Mouse (Mus musculus) spleen, adult 12 weeks (tissue): Measurements from ENCODE around the gene Tecpr2.
A peak's percentile ranks its signal among the peaks of the same experiment; 100 is the strongest.
"Not testable (repeated sequence)": the region's sequence is repeated elsewhere in the genome, so short reads cannot be mapped to it uniquely, and the experiment has no call there.

Experiments
- DNase-seq: peaks from one replicate; pipeline ENCODE4 v3.0.0; 2022; ENCODE audit warnings: low spot score

Tecpr2 gene

DNA sequence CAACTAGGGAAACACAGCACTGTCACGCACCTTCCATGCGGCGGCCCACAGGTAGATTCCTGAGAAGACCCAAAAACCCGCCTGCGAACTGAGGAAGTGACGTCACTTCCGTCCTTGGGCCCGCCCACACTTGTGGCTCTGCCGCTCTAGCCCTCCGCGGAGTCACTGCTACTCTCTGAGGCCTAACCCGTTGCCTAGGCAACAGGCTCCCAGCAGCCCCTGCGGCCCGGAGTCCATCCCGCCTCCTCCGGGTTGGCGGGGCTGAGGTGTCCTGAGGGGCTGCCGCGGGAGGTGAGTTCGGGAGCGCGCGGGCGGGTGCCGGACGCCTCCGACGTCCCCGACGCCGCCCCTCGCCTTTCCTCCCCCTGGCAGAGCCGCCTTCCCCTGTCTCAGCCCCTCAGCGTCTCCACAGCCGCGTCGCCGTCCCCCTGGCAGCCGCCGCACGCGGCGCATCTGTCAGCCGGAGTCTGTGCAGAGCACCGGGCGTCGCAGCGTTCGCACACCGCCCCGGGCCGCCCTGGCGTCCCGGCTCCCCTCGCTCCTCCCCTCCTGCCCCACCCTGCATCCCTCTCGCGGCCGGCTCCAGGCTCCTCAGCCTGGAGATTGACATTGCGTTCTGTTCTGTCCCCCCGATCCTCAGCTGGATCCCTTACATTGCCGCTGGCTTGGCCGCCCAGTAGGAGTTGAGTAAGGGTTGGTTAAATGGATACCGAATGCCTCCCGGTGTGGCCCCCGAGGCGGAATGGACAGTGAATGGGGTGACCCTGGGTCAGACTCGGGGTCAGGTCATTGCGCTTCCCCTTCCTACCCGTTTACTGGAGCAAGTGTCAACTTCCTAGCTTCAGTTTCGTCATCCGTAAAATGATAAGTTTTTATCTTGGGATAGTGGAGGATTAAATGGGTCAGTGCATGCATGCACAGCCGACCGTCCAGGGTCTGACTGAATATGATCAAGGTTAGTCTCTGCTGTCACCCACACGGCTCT is at the start of gene Tecpr2, which contains the start of gene Cinp:
TSS of gene Tecpr2 (plus strand) at position 229 of the 985 bp plus-strand sequence.
TSS of gene Cinp (minus strand) at position 110 of the 985 bp plus-strand sequence.
- peak; percentile 92 for DNase-seq

DNA sequence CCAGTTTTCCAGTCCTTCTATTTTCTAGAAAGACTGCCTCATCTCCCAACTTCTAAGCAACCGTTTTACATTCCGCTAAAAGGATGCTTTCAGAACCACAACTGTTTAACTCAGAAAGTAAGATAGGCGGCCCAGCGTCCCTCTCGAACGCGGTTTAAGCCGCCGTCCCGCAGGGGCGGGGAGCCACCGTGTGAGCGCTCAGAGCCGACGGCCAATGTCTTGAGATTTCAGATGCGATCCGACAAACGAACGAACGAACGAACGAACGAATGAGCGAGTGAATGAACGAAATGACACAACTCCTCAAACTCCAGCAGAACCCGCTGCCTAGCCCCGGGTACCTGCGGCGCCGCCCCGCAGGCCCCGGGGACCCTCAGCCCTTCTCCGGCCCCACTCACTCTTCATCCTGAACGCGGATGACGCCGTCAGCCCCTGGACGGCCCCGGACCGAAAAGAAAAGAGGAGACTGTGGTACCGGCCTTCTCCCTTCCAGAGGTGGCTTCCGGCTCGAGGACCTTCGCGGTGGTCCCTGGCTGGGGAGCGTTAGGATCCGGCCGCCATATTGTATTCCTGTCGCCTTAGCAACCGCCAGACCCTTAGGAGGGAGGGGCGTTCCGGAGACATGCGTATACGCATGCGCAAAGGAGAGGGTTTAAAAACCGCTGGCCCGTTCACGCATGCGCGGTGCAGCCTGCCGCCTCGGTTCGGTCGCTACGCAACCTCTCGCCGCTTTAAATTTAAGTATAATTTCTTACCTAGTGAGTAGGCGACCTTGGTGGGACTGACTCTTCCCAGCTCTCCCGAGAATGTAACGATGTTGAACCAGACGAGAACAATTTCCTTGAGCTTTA is 48.5 kb upstream of the Tecpr2 start, which contains the start of gene Mok:
TSS of gene Mok (minus strand) at position 592 of the 851 bp plus-strand sequence.
- peak; percentile 90 for DNase-seq

DNA sequence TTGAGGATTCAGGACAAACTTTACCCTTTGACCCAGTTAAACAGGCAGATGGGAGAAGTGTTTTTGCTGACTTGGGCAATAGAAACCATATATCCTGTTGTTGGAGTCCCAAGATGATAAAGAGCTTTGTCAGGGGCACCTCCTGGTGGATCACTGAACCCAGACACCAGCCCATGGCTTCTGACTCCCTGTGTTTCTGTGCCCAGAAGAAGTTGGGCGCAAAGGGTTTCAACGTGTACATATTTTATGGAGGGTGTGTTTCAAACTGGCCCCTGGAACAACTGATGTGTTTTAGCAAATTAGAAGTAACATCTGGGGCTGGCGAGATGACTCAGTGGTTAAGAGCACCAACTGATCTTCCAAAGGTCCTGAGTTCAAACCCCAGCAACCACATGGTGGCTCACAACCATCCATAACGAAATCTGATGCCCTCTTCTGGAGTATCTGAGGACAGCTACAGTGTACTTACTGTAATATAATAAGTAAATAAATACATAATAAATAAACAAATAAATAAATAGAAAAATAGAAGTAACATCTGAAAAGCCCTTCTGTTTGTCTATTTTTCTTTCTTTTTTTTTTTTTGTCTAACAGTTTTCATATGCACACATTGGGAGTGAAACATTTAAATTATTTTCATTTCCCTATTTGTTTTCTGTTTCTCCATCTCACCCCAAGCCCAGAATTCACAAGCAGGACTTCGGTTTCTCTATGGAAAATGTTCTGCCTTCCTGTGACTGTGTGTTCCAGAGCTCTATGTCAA is 47.2 kb upstream of the Tecpr2 start:
- DNase-seq = no peak

DNA sequence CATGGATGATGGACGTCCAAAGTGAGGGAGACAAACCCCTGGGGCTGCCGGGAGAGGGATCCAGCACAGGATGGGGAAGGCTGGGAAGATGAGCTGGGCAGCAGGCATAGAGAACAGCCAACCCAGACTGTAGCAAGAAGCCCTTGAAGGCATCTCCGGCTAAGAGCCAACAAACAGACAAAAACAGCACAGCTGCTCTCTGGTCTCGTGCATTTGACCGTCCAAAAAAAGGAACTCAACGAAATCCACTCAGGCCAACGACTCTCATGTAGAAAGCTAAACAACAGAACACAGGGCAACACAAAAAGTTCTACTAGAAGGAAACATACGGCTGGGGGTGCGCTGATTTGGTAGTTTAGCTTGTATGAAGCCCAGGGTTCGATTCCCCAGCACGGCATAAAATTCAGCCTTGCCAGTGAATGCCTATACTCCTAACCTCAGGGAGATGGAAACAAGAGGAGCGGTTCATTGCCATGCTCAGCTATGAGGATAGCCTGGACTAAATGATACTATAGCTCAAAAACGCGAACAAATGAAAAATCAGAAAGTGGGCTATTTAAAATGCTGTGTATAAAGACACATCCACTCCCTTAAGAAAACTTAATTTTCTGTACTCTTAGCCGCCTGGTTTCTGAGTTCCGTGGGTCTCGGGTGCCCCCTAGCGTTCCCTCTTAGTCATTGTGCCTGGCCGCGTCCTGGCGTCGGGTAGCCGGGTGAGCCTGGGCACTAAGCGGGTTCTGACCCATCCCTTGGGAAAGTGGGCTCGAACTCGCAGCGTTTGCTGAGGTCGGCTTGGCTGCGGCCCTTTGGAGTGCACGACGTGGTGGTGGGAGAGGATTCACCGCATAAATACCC is 45.6 kb upstream of the Tecpr2 start:
- peak; percentile 83 for DNase-seq

DNA sequence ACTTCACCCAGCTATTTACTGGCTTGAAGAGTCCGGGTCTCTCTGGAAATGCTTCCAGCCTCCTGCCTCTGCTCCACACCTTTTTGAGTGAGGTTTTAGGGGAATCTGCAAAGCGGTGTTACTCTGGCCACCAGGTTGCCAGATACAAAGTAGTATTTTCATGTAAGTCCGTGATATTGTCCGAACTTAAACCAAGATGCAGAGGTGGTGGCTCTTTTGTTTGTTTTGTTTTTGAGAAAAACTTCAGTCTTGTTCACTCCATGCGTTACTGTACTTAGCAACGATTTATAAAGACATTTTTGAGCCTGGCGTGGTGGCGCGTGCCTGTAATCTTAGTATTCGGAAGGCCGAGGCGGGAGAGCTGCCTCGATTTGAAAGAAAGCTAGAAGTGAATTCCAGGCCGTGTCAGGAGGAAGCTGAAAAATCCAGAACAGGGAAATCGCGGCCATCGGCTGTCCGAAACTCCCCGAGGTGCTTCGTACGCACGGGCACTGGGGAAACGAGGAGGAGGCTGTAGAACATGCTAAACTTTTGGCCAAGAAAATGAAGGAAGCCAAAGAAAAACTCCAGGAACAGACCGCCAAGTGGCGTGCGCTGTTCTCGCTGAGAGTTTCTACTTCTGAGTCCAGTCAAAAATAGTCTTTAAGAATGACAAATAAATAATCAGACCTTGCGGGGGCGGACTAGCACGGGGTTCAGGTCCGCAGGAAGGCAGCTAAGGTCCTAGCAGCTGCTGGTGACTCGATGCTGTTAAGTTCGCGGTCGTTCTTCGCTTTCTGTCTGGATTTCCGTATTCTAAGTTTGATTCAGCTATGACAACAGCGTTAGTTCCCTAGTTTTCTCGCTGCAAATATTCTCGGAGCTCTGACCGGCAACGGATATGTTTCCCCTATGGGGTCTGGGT is 44.6 kb upstream of the Tecpr2 start:
- DNase-seq = no peak

DNA sequence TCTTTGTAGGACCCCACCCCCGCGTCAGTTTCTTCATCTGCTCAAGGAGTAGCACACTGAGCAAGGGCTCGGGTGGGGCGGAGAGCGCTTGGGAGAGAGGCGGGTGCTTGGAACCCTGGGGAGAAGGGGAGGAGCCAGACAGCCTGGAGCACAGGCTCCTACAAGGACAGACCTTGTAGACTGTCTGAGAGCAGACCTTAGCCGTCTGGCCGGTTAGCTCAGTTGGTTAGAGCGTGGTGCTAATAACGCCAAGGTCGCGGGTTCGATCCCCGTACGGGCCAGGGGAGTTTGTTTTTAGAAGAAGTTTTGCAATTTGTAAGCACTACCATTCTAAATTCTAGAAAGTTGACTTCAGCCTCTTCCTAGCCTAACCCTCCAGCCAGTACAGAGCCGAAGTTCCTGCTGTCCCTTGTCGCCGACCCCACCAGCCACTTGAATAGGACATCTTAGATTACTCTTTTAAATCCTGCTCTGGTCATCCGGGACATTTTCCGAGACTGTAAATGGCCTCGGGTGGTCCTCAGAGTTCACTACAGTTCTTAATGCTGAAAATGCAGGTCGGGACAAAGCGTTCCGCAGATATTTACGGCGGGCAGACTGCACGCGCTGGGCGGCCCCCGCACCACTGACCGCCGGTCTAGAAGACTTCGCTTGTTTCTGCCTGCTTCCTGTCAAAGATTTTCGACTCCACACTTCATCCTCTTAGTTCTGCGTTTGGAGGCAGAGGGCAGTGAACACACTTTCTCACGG is 43.8 kb upstream of the Tecpr2 start:
- DNase-seq = peak; percentile 92

DNA sequence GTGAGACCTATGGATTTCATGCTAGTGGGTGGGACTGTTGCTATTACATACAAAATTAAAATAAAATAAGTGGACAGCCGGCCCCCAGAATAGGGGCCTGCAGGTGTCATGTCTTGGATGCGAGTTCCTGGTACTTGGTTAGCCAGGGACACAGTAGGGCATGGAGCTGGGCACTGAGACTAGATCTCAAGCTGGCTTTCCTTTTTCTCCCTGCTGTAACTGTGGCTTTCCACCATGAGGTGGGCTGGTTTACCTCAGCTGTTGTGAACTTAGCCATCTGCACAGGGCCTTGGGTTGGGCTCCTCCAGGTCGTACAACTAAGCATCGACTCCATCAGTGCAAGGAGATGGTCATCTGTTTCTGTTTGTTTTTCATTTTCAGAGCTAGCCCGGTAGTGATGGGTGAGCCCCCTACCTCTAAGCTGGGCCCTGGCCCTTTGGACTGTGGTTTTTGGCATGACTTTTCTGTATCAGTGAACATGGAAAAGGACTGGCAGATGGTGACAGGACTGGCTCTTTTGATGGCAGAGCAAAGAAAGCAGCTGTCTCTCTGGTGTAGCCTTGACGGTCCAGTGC is 42.8 kb upstream of the Tecpr2 start:
- no peak for DNase-seq

DNA sequence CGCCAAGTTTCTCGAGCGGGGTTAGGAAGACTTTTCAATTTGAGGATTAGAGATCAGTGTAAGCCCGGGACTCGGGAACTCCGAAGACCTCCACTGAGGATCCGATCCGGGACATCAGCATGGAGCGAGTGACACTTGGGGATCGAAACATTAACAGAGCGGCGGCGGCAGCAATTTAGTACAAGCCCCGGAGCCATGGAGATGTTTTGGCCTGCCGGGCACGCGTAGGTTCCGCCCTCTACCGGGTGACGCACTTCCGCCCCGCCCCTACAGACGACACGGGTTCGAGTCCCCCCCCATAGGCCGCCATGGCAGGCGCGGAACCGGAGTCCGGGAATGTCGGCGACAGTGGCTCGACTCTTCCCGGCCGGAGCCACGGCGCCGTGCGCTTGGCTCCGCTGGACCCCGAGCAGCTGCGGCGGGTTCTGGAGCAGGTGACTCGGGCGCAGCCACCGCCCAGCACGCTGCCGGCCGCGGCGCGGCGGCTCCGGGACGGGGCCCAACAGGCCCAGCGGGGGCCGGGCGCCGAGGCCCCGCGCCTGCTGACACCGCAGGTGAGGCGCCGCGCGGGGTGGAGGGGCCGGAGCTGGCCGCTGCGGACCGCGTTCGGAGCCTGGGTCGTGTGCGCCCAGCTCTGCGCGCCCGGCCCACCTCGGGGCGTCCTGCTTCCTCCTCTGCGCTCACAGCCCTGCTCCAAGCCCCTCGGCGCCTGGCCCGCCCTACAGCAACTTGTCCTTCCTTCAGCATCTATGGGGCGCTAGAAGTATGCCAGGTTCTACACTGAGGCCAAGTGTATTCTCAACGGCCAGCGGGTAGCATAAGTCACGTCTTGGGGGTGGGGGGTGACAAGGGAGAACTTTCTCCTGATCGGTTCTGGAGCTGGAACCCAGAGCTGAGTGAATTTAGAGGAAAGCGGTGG is 38.8 kb upstream of the Tecpr2 start, which contains the start of gene Zfp839:
TSS of gene Zfp839 (plus strand) at position 244 of the 919 bp plus-strand sequence.
- DNase-seq = peak; percentile 62

DNA sequence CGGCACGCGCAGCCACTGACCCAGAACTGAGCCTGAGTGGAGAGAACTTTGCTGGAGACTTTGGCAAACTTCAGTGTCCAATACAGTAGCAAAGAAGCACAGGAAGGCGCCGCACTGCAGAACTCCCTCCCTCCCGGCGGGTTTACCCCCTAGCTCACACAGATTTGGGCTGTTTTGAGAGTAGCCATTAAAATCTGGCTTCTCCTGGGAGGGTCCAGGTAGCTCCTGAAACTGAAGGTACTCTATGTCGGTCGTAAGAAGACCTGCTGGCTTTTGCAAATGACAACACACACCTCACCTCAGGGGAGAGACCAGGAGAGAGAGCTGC is 38.2 kb upstream of the Tecpr2 start:
- no peak for DNase-seq

DNA sequence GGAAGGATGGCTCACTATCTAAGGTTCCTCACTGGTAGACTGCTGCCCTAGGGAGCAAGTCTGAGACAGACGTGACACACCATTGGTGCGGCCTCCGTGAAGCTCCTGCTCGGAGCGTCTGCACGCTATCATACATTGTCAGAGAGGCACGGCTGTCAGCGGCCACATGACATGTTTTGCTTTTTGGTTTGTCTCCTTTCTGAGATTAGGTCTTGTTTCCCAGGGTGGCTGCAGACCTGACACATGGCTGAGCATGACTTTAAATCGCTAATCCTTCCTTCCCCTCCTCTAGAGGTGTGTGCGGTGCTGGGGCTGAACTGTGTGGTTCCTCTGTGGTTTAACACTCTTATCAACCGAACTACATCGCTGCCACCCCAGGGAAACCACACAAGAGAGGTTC is 37.6 kb upstream of the Tecpr2 start:
- peak; percentile 21 for DNase-seq

DNA sequence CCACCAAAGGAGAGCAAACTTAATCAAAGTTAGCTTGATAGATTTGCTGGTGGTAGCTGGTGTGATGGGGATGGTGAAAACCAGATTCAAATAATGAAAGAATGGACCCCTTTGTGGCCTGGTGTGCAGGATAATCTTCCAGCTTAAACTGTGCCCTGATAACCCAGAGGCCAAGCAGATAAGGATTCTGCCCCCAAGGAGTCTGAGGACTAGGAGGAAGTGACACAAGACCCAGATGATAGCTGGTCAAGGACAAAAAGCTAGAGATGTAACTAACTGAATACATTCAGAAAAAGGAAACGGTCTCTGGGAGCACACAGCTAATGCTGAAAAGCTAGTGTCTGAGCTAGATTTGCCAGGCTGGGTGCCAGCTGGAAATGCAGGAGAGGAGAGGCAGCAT is 37.1 kb upstream of the Tecpr2 start:
- no peak for DNase-seq

DNA sequence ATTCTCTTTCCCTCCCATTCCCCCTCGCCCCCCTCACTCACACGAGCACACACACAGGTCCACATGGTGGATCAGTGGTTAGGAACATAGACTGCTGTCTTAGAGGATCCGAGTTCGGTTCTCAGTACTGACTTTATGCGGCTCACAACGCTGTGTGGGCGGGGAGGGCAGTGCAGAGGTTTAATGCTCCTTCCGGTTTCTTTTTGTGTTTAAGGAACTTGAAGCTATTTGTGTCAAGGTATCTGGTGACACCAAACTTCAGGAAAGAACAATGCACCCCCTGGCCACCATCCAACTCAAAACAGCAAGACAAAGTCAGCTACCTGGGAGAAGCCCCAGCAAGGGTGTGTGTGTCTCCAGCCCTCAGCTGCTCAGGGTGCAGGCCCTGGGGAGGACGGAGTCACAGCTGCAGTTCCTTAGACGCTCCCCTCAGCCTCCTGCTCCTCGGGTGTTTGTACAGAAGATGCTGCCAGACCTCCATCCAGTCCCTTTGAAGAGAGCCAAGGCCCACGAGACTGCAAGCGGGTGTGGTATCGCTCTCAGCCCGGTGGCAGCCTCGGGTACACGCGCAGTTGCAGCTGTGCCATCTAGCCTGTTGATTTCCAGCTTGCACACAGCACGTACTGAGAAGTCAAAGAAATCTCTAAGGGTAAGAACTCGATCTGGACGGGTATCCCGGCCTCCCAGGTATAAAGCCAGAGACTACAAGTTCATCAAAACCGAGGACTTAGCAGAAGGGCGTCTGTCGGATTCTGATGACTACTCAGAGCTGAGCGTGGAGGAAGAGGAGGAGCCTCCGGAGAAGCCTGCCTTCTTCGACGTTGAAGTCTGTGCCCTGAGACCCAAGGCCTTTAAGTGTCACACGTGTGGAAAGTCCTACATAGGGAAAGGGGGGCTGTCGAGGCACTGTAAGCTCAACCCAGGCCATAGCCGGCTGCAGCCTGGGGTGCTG is 34.0 kb upstream of the Tecpr2 start:
- no peak for DNase-seq

DNA sequence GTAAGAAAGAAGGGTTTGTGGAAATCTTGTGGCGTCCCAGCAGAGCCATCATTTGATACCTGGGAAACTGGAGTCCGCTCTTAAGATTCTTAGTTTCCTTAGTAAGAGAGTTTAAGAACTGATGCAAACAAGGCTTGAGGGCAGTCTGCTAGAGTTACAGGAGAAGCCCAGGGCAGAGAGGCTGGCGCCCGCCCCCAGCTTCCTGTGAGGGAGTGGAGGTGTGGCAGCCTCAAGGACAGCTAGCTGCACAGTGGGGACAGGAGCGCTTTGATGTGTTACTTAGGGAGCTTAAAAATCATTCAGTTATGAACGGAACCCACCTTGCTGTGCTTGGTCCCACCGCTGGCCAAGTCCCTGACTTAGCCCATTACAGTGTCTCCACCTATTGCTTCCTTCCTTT is 31.9 kb upstream of the Tecpr2 start:
- DNase-seq = no peak

DNA sequence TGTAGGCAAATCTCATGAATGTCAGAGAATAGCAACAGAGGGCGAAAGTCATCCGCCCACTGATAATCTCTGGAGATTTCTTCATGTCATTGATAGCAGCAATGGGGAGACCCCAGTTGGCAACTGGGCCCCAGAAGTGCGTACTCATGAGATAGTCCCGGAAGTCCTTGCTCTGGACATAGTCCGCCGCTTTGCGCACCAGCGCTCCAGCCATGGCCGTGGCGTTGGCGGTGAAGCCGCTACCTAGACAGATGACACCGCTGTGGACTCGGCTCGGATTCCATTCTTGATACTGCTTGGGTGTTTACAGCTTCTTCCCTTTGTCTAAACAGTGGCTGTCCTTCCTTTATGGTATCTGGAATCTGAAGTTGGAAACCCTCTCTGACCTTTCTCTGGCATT is 30.4 kb upstream of the Tecpr2 start:
- DNase-seq = not testable (repeated sequence)

DNA sequence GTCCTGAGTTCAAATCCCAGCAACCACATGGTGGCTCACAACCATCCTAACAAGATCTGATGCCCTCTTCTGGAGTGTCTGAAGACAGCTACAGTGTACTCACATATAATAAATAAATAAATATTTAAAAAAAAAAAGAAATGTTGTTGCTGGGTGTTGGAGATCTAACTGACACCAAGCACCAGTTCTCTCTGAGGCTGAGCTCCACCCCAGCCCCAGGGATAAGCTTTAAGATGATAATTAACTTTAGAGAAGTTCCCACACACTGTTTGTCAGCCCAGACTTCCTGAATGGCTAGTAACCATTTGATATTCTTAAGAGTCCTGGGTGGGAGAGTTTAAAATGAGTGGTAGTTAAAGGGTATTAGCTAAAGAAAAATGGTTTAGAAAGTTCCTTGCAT is 28.8 kb upstream of the Tecpr2 start:
- DNase-seq = no peak

DNA sequence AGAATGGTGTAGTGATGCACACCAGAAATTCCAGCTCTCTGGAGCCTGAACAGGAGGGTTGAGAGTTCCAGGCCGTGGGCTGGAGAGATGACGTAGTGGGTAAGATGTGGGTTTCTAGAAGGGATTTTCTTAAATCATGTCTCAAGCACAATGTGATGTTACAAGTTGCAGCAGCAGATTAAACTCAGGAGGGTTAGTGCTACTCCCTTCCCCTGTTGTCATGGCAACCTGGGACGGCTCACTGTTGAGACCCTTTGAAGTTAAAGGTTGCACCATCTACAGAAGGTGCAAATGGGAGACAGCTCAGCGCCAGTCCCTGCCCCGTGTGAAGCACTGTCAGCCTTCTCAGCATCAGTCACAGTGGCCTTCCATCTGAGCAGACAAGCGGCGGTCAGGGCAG is 27.8 kb upstream of the Tecpr2 start:
- no peak for DNase-seq

DNA sequence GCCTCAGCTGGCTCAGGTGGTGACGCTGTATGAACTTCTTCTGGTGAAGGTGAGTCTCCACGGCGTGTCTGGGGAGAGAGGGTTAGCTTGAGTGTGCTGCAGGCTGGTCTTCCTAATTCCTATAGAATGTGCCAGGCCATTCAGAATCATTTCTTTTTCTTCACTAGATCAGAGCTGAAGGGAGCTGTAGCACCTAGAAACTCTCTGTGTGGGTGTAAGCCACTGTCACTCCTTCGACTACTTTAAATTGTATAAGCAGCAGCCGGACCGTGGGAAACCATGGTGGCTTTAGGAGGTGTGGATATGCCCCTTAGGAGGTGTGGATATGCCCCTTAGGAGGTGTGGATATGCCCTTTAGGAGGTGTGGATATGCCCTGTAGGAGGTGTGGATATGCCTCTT is 25.1 kb upstream of the Tecpr2 start:
- DNase-seq = no peak
